Mouse (Mus musculus) right cerebral cortex, postnatal 4 days (tissue): Measurements from ENCODE around the gene Setd3.

Experiments
- DNase-seq: peaks from one replicate; pipeline ENCODE4 v3.0.0-alpha.2; 2022

Setd3 gene

GRCm38 (mm10) chr12:108067811-108068375, 111.2 kb downstream of the Setd3 start:
- no peak for DNase-seq

- DNase-seq: no peak
These were observed 111.9 kb downstream of the Setd3 start for GRCm38 (mm10) chr12:108067231-108067630.

GRCm38 (mm10) chr12:108064396-108064998, 114.6 kb downstream of the Setd3 start:
- DNase-seq: no peak

- no peak for DNase-seq
These were observed 115.1 kb downstream of the Setd3 start for GRCm38 (mm10) chr12:108063986-108064385.

GRCm38 (mm10) chr12:108062137-108062536, 117.0 kb downstream of the Setd3 start:
- DNase-seq: no peak

GRCm38 (mm10) chr12:108061661-108062060, 117.5 kb downstream of the Setd3 start:
- DNase-seq: no peak
